ENCODE assay signal across 1 mouse cellular context in genomic region chr4:116655100-116655499, GRCm38 (mm10).
TF ChIP-seq lines count a peak whose summit lies in the region.

No protein-coding gene starts in this region.

TF ChIP-seq in CH12.LX, 34 proteins besides CTCF, POLR2A, EP300 and RAD21:
- TF ChIP-seq MAFK (IDR thresholded peaks at IDR 0.05; ENCODE audit: insufficient replicate concordance, low read length): 0 out of 2 replicates have a peak, but pooled peaks have one; percentile 53
- no peak for TF ChIP-seq ZNF384 (IDR thresholded peaks at IDR 0.05; ENCODE audit: low read depth, low read length)
- no peak for TF ChIP-seq CHD2 (IDR thresholded peaks at IDR 0.05; ENCODE audit: low read length)
TF ChIP-seq in CH12.LX: peak in this region for 1.
